Mouse (Mus musculus) kidney, adult 18-20 months (tissue): Measurements from ENCODE around the gene Slirp.
A peak's percentile ranks its signal among the peaks of the same experiment; 100 is the strongest.
"Not testable (repeated sequence)": the region's sequence is repeated elsewhere in the genome, so short reads cannot be mapped to it uniquely, and the experiment has no call there.

ENCODE experiments used
- DNase-seq: peaks from one replicate; pipeline ENCODE4 v3.0.0; 2021

Gene Slirp

DNA sequence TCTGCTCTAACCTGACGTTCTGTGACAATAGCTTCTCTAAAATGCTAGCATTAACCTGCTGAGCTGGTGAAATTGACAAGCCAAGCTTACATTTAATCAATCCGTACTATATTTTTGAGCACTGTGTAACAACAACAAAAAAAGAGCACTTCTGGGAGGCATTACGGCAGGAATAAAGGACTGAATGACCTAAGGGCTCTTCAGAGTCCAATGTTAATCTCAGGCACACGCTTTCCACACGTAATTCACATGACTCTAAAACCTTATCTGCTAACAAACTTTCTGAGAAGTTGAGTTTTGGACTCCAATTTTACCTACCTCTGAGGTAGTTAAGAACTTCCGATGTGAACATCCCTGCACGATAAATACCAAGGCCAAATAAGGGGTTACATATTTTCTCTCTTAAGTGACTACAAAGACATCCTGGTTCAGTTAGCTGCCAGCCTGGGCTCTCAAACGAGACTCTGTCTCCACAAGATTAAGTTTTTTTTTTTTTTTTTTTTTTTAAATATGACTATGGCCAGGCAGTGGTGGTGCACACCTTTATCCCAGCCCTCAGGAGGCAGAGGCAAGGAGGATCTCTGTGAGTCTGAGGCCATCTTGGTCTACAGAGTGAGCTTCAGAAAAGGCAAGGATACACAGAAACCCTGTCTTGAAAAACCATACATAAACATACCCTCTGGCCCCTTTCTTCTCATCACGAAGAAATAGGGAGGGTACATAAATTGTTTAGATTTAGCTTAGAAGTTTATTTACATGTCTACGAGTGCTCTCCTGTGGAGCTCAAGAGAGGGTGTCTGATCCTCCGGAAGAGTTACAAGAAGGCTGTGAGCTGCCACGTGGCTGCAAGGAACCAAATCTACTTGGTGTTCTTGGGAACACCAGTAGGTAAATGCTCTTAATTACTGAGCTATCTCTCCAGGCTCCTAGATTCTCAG lies 1.2 kb upstream of the Slirp start:
- no peak for DNase-seq

DNA sequence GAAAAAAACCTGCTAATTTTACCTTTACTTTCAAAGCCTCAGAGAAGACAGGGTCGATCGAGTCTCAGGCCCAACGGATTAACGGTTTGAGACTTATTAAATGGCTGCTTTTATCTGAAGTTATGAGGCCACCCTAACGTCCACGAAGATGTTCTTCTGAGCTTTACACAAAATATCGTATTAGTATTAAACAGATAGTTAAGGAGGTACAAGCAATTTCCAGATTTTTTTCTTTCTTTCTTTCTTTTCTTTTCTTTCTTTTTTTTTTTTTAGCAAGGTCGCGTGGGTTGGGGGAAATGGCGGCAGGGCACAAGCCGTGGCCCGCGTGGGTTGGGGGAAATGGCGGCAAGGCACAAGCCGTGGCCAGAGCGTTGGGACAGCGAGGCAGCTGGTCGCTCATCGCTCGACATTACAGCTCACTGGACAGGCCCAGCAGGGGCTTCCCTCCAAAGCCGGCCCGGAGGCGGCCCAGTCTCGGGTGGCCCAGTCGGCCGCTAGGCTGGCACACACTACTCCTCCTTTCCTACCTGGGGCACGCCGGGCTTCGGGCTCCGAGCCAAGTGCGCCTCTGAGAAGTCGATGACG lies 489 bp upstream of the Slirp start:
- no peak for DNase-seq

GRCm38 (mm10) chr12:87444211-87444610 lies 515 bp downstream of the Slirp start:
- DNase-seq = peak; percentile 7

GRCm38 (mm10) chr12:87449456-87449855 lies 5.8 kb downstream of the Slirp start:
- DNase-seq = no peak

GRCm38 (mm10) chr12:87464678-87465297 lies 21.1 kb downstream of the Slirp start:
- DNase-seq = no peak

- DNase-seq = no peak
Observed at GRCm38 (mm10) chr12:87470263-87471136, 26.8 kb downstream of the Slirp start.

- DNase-seq = no peak
Observed at GRCm38 (mm10) chr12:87471421-87471963, 27.8 kb downstream of the Slirp start.

DNA sequence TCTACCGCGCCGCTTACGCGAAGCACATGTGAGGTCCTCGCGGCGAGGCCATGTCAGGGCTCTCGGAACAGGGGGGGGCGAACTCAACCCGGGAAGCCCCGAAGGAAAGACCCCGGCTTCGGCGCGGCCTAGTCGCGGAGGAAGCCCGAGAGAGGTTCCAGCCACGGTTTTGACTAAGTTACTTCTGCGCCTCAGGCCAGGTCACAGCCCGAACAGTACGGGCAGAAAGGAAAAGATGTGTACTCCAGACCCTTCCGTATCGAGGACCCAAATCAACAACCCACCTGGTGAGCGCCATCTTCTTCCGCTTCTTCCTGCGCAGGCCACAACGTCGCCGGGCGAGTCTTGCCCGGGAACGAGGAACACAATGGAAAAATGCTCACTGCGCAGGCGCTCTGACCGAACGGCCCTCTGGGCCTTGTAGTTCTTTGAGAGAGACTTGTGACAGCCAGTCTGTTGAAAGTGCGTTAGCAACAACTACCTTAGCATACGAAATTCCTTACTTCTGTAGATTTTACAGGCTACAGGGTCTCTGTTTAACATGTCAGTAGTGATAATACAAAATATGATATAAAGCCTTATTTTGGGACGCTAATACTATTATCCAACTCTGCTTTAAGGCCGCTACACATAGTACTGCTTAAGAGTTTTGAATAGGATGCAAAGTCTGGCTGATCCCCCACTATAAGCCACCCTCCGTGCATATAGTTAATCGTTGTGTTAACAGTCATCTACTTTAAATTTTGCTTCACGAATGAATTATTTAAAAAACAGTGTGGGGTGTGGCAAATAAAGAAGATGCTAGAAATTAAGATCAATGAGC lies 28.5 kb downstream of the Slirp start, which contains the start of gene Snw1:
Gene Snw1, minus strand, starts transcription at position 311 of the 823 bp plus-strand sequence.
- DNase-seq = peak; percentile 93

- DNase-seq = no peak
Observed at GRCm38 (mm10) chr12:87474756-87475155, 31.1 kb downstream of the Slirp start.

DNA sequence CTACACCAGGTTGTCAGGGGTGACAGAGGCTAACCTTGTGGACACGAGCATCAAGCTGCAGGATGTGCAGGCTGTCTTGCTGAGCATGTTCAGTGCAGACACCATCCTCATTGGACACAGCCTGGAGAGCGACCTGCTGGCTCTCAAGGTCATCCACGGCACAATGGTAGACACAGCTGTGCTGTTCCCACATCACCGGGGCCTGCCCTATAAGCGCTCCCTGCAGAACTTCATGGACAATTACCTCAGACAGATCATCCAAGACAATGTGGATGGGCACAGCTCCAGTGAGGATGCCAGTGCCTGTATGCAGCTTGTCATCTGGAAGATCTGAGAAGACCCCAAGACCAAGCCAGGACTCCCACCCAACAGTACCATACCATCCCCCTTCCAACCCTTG lies 38.8 kb downstream of the Slirp start:
- DNase-seq = not testable (repeated sequence)

DNA sequence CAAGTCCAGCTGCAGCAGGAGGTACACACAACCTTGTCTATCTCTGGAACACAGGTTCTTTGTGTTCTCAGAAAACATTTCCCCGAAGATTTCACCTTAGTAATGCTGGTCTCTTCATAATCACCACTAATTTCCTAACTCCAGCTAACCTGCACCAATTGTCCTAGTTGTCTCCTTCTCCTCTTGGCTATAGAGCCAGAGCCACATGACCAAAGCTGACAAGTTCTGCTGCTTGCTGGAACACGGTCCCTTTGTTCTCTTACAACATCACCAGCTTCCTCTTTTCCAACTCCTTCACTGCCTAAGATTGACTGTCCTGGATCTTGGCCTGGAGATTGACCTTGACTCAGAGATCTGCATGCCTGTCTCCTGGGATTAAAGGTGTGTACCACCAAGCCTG lies 45.0 kb downstream of the Slirp start:
- not testable (repeated sequence) for DNase-seq

- DNase-seq = not testable (repeated sequence)
Observed at GRCm38 (mm10) chr12:87494421-87494820, 50.7 kb downstream of the Slirp start, which contains the start of gene Gm5788. Gm5788 (plus strand) TSS chr12:87494721.
